Mouse (Mus musculus) lung, embryonic 16.5 days (tissue): ENCODE measurements around the gene Gtf3a. TPM values are rescaled to one million over a fixed set of nuclear protein-coding genes. Genes with fewer than 3 reads are reported as not detected.

ENCODE experiments used
- ATAC-seq: fragments of 200-750 bp; cut with Nextera tagmentation; 2 replicates; pipeline ENCODE4 v1.8.0; 2017; ENCODE audit warnings: low read depth, mild to moderate bottlenecking, moderate library complexity
- H3K27ac ChIP-seq: fragments of 300-500 bp; sonication (generic); 2 replicates; pipeline ENCODE4 v1.5.1; 2014; ENCODE audit warnings: mild to moderate bottlenecking, control low read depth, low read length
- H3K27me3 ChIP-seq: fragments of 300-500 bp; sonication (generic); 2 replicates; pipeline ENCODE4 v1.6.1; 2014; ENCODE audit warnings: low read depth, low read length, mixed read lengths; ENCODE audit not compliant: control insufficient read depth, insufficient read depth
- H3K36me3 ChIP-seq: fragments of 300-500 bp; sonication (generic); 2 replicates; pipeline ENCODE4 v1.6.1; 2014; ENCODE audit warnings: low read length; ENCODE audit not compliant: control insufficient read depth, insufficient read depth
- H3K4me1 ChIP-seq: fragments of 300-500 bp; sonication (generic); replicated peaks from 2 replicates; pipeline ENCODE4 v1.6.1; 2014; ENCODE audit warnings: low read length, mixed read lengths; ENCODE audit not compliant: control insufficient read depth, insufficient read depth
- H3K4me2 ChIP-seq: fragments of 300-500 bp; sonication (generic); 2 replicates; pipeline ENCODE4 v1.6.1; 2014; ENCODE audit warnings: low read depth, low read length, control low read depth
- H3K4me3 ChIP-seq: fragments of 300-500 bp; sonication (generic); 2 replicates; pipeline ENCODE4 v1.5.1; 2014; ENCODE audit warnings: mild to moderate bottlenecking, low read length, control low read depth
- H3K9ac ChIP-seq: fragments of 300-500 bp; sonication (generic); 2 replicates; pipeline ENCODE4 v1.6.1; 2014; ENCODE audit warnings: low read length, control low read depth
- H3K9me3 ChIP-seq: fragments of 300-500 bp; sonication (generic); 2 replicates; pipeline ENCODE4 v1.6.1; 2016; ENCODE audit warnings: low read length; ENCODE audit not compliant: control insufficient read depth
- WGBS: fragments of 180-500 bp; shearing (Covaris S2); extraction: QIAGEN DNeasy Blood & Tissue Kit; methylation state at CpG from one replicate; pipeline ENCODE4 v1.1.7; 2014; 5-methylcytosine and 5-hydroxymethylcytosine counted together
- polyA plus RNA-seq: library from polyadenylated mRNA; unstranded; fragments of >200 nt; fragmentation: Nextera tagmentation; extraction: Ambion mirVana; gene quantifications from 2 replicates; pipeline ENCODE4 v1.2.1, GENCODE M21; 2015

Gtf3a gene
- polyA plus RNA-seq, 1 experiment from 2014 or later = 121 TPM

GRCm38 (mm10) chr5:146971776-146972561, 23.5 kb downstream of the Gtf3a start:
- no peak overlapping the region for H3K9ac ChIP-seq
- 47% methylated on average over 10 of the region's 10 CpGs for WGBS
- H3K4me2 ChIP-seq = no peak overlapping the region
- no peaks in the 10 kb centered on the region for H3K27me3 ChIP-seq
- peak; percentile 34; the same call in 1 of the 2 replicates for ATAC-seq
- peaks cover 11% of the 10 kb centered on the region for H3K4me1 ChIP-seq
- no peaks in the 10 kb centered on the region for H3K36me3 ChIP-seq
- H3K4me3 ChIP-seq = no peak overlapping the region
- H3K9me3 ChIP-seq = no peaks in the 10 kb centered on the region; the same call in 1 of the 2 replicates
- H3K27ac ChIP-seq = peak overlapping the region; percentile 59; the same call in 1 of the 2 replicates

GRCm38 (mm10) chr5:146973353-146973752, 24.9 kb downstream of the Gtf3a start:
- ATAC-seq = no peak
- H3K4me1 ChIP-seq = peaks cover 11% of the 10 kb centered on the region

GRCm38 (mm10) chr5:146973858-146974780, 25.7 kb downstream of the Gtf3a start:
- 51% methylated on average over 25 of the region's 25 CpGs for WGBS

More at GRCm38 (mm10) chr5:146973353-146973752, 24.9 kb downstream of the Gtf3a start:
- Histone ChIP-seq H3K9me3 (no peaks in the 10 kb centered on the region), H3K27ac (no peak overlapping the region), H3K9ac (no peak overlapping the region), H3K27me3 (no peaks in the 10 kb centered on the region), H3K36me3 (no peaks in the 10 kb centered on the region), H3K4me2 (no peak overlapping the region), H3K4me3 (no peak overlapping the region)
- 84% methylated on average over 9 of the region's 9 CpGs for WGBS

GRCm38 (mm10) chr5:146974781-146975123, 26.3 kb downstream of the Gtf3a start:
- 12% methylated on average over 13 of the region's 13 CpGs for WGBS
- Histone ChIP-seq H3K27me3 (no peaks in the 10 kb centered on the region), H3K9me3 (no peaks in the 10 kb centered on the region), H3K9ac (0 out of 2 replicates have a peak overlapping the region, but pooled peaks have one; percentile 49), H3K36me3 (no peaks in the 10 kb centered on the region), H3K27ac (peak overlapping the region; percentile 39; the same call in 1 of the 2 replicates), H3K4me3 (no peak overlapping the region; the same call in 1 of the 2 replicates), H3K4me1 (peaks cover 11% of the 10 kb centered on the region), H3K4me2 (peak overlapping the region; percentile 41)
- no peak for ATAC-seq

More at GRCm38 (mm10) chr5:146973858-146974780, 25.7 kb downstream of the Gtf3a start:
- no peak overlapping the region for H3K4me3 ChIP-seq
- peak; percentile 69 for ATAC-seq
- no peaks in the 10 kb centered on the region for H3K27me3 ChIP-seq
- H3K4me1 ChIP-seq = peaks cover 11% of the 10 kb centered on the region
- H3K9me3 ChIP-seq = no peaks in the 10 kb centered on the region
- no peaks in the 10 kb centered on the region for H3K36me3 ChIP-seq
- no peak overlapping the region for H3K9ac ChIP-seq
- H3K4me2 ChIP-seq = peak overlapping the region; percentile 41
- H3K27ac ChIP-seq = 0 out of 2 replicates have a peak overlapping the region, but pooled peaks have one; percentile 5

- H3K27ac ChIP-seq = no peak overlapping the region
- H3K4me2 ChIP-seq = no peak overlapping the region
- H3K36me3 ChIP-seq = no peaks in the 10 kb centered on the region
- H3K4me3 ChIP-seq = no peak overlapping the region
- no peaks in the 10 kb centered on the region for H3K4me1 ChIP-seq
- no peak for ATAC-seq
- H3K9ac ChIP-seq = no peak overlapping the region
- WGBS = 72% methylated on average over 6 of the region's 6 CpGs
- no peaks in the 10 kb centered on the region for H3K9me3 ChIP-seq
- H3K27me3 ChIP-seq = no peaks in the 10 kb centered on the region
Measured at GRCm38 (mm10) chr5:146981376-146981775, 32.9 kb downstream of the Gtf3a start.

- no peak overlapping the region for H3K4me3 ChIP-seq
- no peaks in the 10 kb centered on the region for H3K9me3 ChIP-seq
- H3K9ac ChIP-seq = no peak overlapping the region
- no peaks in the 10 kb centered on the region for H3K27me3 ChIP-seq
- no peak overlapping the region for H3K27ac ChIP-seq
- WGBS = 4% methylated on average over 8 of the region's 8 CpGs
- no peak overlapping the region for H3K4me2 ChIP-seq
- H3K36me3 ChIP-seq = no peaks in the 10 kb centered on the region
- ATAC-seq = peak; percentile 39; the same call in 1 of the 2 replicates
- H3K4me1 ChIP-seq = no peaks in the 10 kb centered on the region
Measured at GRCm38 (mm10) chr5:146983216-146983615, 34.8 kb downstream of the Gtf3a start.

GRCm38 (mm10) chr5:146985725-146986433, 37.4 kb downstream of the Gtf3a start:
- H3K9me3 ChIP-seq = no peaks in the 10 kb centered on the region
- no peak for ATAC-seq
- no peak overlapping the region for H3K4me2 ChIP-seq
- H3K36me3 ChIP-seq = no peaks in the 10 kb centered on the region
- H3K4me1 ChIP-seq = no peaks in the 10 kb centered on the region
- H3K9ac ChIP-seq = no peak overlapping the region
- H3K4me3 ChIP-seq = no peak overlapping the region
- no peaks in the 10 kb centered on the region for H3K27me3 ChIP-seq
- no peak overlapping the region for H3K27ac ChIP-seq
- WGBS = 63% methylated on average over 21 of the region's 21 CpGs

GRCm38 (mm10) chr5:146987588-146987987, 39.1 kb downstream of the Gtf3a start:
- no peak overlapping the region for H3K4me2 ChIP-seq
- no peak overlapping the region for H3K27ac ChIP-seq
- no peaks in the 10 kb centered on the region for H3K36me3 ChIP-seq
- peak; percentile 50; the same call in 1 of the 2 replicates for ATAC-seq
- H3K9me3 ChIP-seq = no peaks in the 10 kb centered on the region
- H3K4me1 ChIP-seq = no peaks in the 10 kb centered on the region
- no peak overlapping the region for H3K4me3 ChIP-seq
- 75% methylated on average over 10 of the region's 10 CpGs for WGBS
- no peaks in the 10 kb centered on the region for H3K27me3 ChIP-seq
- no peak overlapping the region for H3K9ac ChIP-seq
